Mouse (Mus musculus) stomach, embryonic 15.5 days (tissue): ENCODE data around the gene Vps9d1. TPM values are rescaled to one million over a fixed set of nuclear protein-coding genes. Genes with fewer than 3 reads are reported as not detected.
"Not testable (repeated sequence)": the region's sequence is repeated elsewhere in the genome, so short reads cannot be mapped to it uniquely, and the experiment has no call there.

Experiments
- ATAC-seq: fragments of 200-750 bp; cut with Nextera tagmentation; 2 replicates; pipeline ENCODE4 v1.8.0; 2017; ENCODE audit warnings: low read depth, moderate number of reproducible peaks, moderate TSS enrichment; ENCODE audit not compliant: insufficient read depth, low FRiP score
- H3K27ac ChIP-seq: fragments of 300-500 bp; sonication (generic); 2 replicates; pipeline ENCODE4 v1.5.1; 2015; ENCODE audit warnings: mild to moderate bottlenecking, inconsistent platforms
- H3K27me3 ChIP-seq: fragments of 300-500 bp; sonication (generic); replicated peaks from 2 replicates; pipeline ENCODE4 v1.6.1; 2015; ENCODE audit warnings: inconsistent platforms
- H3K36me3 ChIP-seq: fragments of 300-500 bp; sonication (generic); 2 replicates; pipeline ENCODE4 v1.6.1; 2015; ENCODE audit warnings: inconsistent platforms
- H3K4me1 ChIP-seq: fragments of 300-500 bp; sonication (generic); 2 replicates; pipeline ENCODE4 v1.6.1; 2015; ENCODE audit warnings: inconsistent platforms
- H3K4me2 ChIP-seq: fragments of 300-500 bp; sonication (generic); 2 replicates; pipeline ENCODE4 v1.6.1; 2015; ENCODE audit warnings: mild to moderate bottlenecking, inconsistent platforms
- H3K4me3 ChIP-seq: fragments of 300-500 bp; sonication (generic); replicated peaks from 2 replicates; pipeline ENCODE4 v1.5.1; 2015; ENCODE audit warnings: inconsistent platforms
- H3K9ac ChIP-seq: fragments of 300-500 bp; sonication (generic); 2 replicates; pipeline ENCODE4 v1.6.1; 2015; ENCODE audit warnings: inconsistent platforms
- H3K9me3 ChIP-seq: fragments of 300-500 bp; sonication (generic); 2 replicates; pipeline ENCODE4 v1.6.1; 2016; ENCODE audit warnings: inconsistent platforms
- WGBS: fragments of 180-500 bp; shearing (Covaris S2); methylation state at CpG from one replicate; pipeline ENCODE4 v1.1.7; 2015; 5-methylcytosine and 5-hydroxymethylcytosine counted together
- polyA plus RNA-seq: library from polyadenylated mRNA; unstranded; fragments of >200 nt; fragmentation: Nextera tagmentation; extraction: Ambion mirVana; gene quantifications from 2 replicates; pipeline ENCODE4 v1.2.1, GENCODE M21; 2015

The Vps9d1 gene
- polyA plus RNA-seq, 1 experiment from 2014 or later: 22.5 TPM

DNA sequence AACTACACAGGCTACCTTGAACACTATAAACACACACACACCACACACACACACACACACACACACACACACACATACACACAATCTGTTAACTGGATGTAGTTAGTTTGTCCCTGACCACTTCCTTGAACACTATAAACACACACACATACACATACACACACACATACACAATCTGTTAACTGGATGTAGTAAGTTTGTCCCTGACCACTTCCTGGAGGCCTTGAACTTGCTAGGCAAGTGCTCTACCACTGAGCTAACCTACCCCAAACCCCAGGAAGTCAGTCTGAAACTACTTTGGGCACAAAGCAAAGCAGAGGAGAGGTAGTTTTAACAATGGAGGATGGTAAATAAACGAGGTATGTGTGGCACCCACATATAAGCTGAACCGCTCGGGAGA is 50.6 kb downstream of the Vps9d1 start:
- no peaks in the 10 kb centered on the region for H3K27me3 ChIP-seq
- H3K27ac ChIP-seq: no peak overlapping the region
- no peak overlapping the region for H3K9ac ChIP-seq
- H3K9me3 ChIP-seq: no peaks in the 10 kb centered on the region
- H3K4me2 ChIP-seq: no peak overlapping the region
- H3K4me3 ChIP-seq: no peak overlapping the region
- no peak for ATAC-seq
- 78% methylated on average over 3 of the region's 3 CpGs for WGBS
- peaks cover 30% of the 10 kb centered on the region for H3K36me3 ChIP-seq
- no peaks in the 10 kb centered on the region for H3K4me1 ChIP-seq

DNA sequence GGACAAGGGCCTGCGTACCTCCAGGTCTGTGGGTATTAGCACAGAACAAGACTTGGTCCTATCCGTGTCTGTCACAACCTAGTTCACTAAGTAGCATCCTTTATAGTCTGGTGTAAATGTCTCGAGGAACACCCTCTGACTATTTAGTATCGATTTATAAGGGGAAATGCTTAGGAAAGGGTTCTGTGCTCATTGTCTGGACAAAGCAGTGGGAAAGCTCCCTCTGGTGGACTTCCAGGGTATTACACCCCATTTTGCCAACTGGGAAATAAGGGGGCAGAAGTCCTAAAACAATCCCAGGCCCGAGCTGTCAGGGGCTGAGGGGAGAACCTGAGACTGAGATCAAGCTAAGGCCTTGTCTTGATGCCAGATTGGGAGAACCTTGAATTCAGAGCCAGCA is 51.9 kb downstream of the Vps9d1 start:
- H3K4me3 ChIP-seq: no peak overlapping the region
- peaks cover 18% of the 10 kb centered on the region for H3K36me3 ChIP-seq
- no peak for ATAC-seq
- no peak overlapping the region for H3K9ac ChIP-seq
- H3K27ac ChIP-seq: no peak overlapping the region
- H3K27me3 ChIP-seq: no peaks in the 10 kb centered on the region
- H3K9me3 ChIP-seq: no peaks in the 10 kb centered on the region
- no peak overlapping the region for H3K4me2 ChIP-seq
- no peaks in the 10 kb centered on the region for H3K4me1 ChIP-seq
- 25% methylated on average over 5 of the region's 5 CpGs for WGBS

DNA sequence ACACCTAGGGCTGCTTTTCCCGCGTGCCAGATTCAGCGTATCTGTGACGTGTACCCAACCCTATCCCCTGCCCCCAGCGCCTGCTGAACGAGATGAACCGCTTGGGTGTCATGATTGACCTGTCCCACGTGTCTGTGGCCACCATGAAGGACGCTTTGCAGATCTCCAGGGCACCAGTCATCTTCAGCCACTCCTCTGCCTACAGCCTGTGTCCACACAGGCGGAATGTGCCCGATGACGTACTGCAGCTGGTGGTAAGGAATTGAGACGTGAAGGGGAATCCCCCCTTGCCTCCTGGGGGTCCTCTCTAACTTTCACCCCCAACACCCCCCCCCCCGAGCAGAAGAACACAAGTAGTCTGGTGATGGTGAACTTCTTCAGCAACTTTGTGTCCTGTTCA is 54.3 kb downstream of the Vps9d1 start:
- no peaks in the 10 kb centered on the region for H3K4me1 ChIP-seq
- ATAC-seq: no peak
- no peak overlapping the region for H3K27ac ChIP-seq
- 55% methylated on average over 14 of the region's 14 CpGs for WGBS
- H3K4me3 ChIP-seq: no peak overlapping the region
- H3K36me3 ChIP-seq: no peaks in the 10 kb centered on the region
- H3K4me2 ChIP-seq: no peak overlapping the region
- H3K9me3 ChIP-seq: no peaks in the 10 kb centered on the region
- H3K27me3 ChIP-seq: no peaks in the 10 kb centered on the region
- H3K9ac ChIP-seq: no peak overlapping the region

DNA sequence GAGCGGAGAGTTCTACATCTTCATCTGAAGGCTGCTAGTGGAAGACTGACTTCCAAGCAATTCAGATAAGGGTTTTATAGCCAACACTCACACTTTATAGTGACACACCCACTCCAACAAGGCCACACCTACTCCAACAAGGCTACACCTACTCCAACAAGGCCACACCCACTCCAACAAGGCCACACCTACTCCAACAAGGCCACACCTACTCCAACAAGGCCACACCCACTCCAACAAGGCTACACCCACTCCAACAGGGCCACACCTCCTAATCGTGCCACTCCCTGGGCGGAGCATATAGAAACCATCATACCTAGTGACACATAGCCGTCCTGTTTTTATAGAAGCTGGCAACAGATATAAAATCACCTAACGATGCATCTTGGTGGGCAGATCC is 57.1 kb downstream of the Vps9d1 start:
- not testable (repeated sequence) for H3K27ac ChIP-seq, H3K4me1 ChIP-seq, H3K36me3 ChIP-seq, ATAC-seq, H3K9ac ChIP-seq, H3K4me2 ChIP-seq, H3K9me3 ChIP-seq, H3K4me3 ChIP-seq, H3K27me3 ChIP-seq
- 74% methylated on average over 5 of the region's 5 CpGs for WGBS

DNA sequence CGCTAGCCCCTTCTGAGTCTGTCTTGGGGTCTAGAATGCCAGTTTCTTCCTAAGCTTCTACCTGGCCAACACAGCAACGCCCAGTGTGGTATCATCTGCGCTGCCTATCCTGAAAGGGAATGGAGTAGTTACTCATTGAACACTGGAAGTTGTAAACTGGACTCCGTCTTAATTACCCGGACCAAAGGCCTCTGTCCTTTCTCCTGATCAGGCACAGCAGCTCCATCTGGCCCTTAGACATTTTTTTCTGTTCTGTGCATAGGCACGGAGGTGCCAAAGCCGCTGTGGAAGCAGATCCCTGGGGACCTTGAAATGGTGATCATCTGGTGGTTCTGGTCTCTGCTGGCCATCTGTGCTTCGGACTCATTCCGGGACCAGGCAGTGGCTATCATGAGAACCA is 60.4 kb downstream of the Vps9d1 start:
- no peaks in the 10 kb centered on the region for H3K9me3 ChIP-seq
- no peaks in the 10 kb centered on the region for H3K27me3 ChIP-seq
- no peak overlapping the region for H3K27ac ChIP-seq
- ATAC-seq: no peak
- no peak overlapping the region for H3K9ac ChIP-seq
- H3K4me2 ChIP-seq: no peak overlapping the region
- WGBS: 90% methylated on average over 9 of the region's 9 CpGs
- no peak overlapping the region for H3K4me3 ChIP-seq
- H3K36me3 ChIP-seq: no peaks in the 10 kb centered on the region
- H3K4me1 ChIP-seq: peaks cover 13% of the 10 kb centered on the region; the same call in 1 of the 2 replicates

Other genes with a start within 250 kb of the Vps9d1 start
- gene Ankrd11, start 212.1 kb downstream of the Vps9d1 start, polyA plus RNA-seq: 63.9 and 67.3 TPM in 2 replicates
- 48.2 and 50.7 TPM in 2 replicates for gene Spg7, start 191.4 kb downstream of the Vps9d1 start, polyA plus RNA-seq
- 1,122 and 1,488 TPM in 2 replicates for gene Rpl13, start 152.0 kb downstream of the Vps9d1 start, polyA plus RNA-seq
- 2.0 and 2.3 TPM in 2 replicates for gene Cpne7, start 137.0 kb downstream of the Vps9d1 start, polyA plus RNA-seq
- gene Sult5a1, start 96.0 kb downstream of the Vps9d1 start, polyA plus RNA-seq: 14.2 and 15.6 TPM in 2 replicates
- 2.0 and 3.9 TPM in 2 replicates for gene Dpep1, start 68.1 kb downstream of the Vps9d1 start, polyA plus RNA-seq
- gene Chmp1a, start 41.6 kb downstream of the Vps9d1 start, polyA plus RNA-seq: 135 and 150 TPM in 2 replicates
- gene Spata33, start 41.5 kb downstream of the Vps9d1 start, polyA plus RNA-seq: 3.0 and 3.1 TPM in 2 replicates
- gene Cdk10, start 29.5 kb downstream of the Vps9d1 start, polyA plus RNA-seq: 28.8 and 30.6 TPM in 2 replicates
- gene Spata2l, start 18.1 kb downstream of the Vps9d1 start, polyA plus RNA-seq: 5.0 and 5.8 TPM in 2 replicates
- 19.8 and 21.0 TPM in 2 replicates for gene Zfp276, start 153 bp downstream of the Vps9d1 start, polyA plus RNA-seq
- 20.9 and 22.8 TPM in 2 replicates for gene Fanca, start 64.2 kb upstream of the Vps9d1 start, polyA plus RNA-seq
- gene Spire2, start 78.4 kb upstream of the Vps9d1 start, polyA plus RNA-seq: 5.4 and 5.9 TPM in 2 replicates
- gene Tcf25, start 119.4 kb upstream of the Vps9d1 start, polyA plus RNA-seq: 159 and 182 TPM in 2 replicates
- not detected in 2 replicates for gene Mc1r, start 152.8 kb upstream of the Vps9d1 start, polyA plus RNA-seq
- gene Tubb3, start 157.1 kb upstream of the Vps9d1 start, polyA plus RNA-seq: 55.7 and 57.1 TPM in 2 replicates
- gene Def8, start 169.2 kb upstream of the Vps9d1 start, polyA plus RNA-seq: 24.9 and 28.1 TPM in 2 replicates
- gene Afg3l1, start 223.6 kb upstream of the Vps9d1 start, polyA plus RNA-seq: 46.8 and 57.6 TPM in 2 replicates